Mouse (Mus musculus) spleen, postnatal 36 days (tissue): ENCODE results near the gene Pdyn.

ENCODE experiments used
- DNase-seq, 2 experiments: peaks; one replicate each; pipeline ENCODE4 v3.0.0; 2022; ENCODE audit warnings: low spot score in 2 of 2, mixed read lengths in 1 of 2

The Pdyn gene

GRCm38 (mm10) chr2:129699484-129700158 is at the start of gene Pdyn:
Gene Pdyn (minus strand): TSS chr2:129699844.
- no peak for DNase-seq

DNA sequence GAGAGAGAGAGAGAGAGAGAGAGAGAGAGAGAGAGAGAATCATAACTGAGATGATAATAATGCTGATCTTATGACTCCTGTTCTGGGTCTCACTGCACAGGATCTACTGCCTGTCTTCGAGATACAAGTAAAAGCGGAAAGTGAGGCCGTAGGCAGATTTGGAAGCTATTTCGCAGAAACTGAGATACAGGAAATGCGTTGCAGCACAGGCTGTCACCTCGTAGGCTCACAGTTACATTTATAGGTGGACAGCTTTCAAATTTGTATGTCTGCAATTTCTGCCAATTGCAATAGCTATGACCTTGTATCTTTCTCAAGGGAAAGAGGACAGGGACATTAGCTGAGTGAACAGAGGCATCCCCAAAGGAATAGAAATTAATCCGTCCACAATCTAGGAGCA is 42.4 kb upstream of the Pdyn start:
- DNase-seq: no peak

GRCm38 (mm10) chr2:129740515-129740914 is 40.9 kb upstream of the Pdyn start:
- no peak for DNase-seq

DNA sequence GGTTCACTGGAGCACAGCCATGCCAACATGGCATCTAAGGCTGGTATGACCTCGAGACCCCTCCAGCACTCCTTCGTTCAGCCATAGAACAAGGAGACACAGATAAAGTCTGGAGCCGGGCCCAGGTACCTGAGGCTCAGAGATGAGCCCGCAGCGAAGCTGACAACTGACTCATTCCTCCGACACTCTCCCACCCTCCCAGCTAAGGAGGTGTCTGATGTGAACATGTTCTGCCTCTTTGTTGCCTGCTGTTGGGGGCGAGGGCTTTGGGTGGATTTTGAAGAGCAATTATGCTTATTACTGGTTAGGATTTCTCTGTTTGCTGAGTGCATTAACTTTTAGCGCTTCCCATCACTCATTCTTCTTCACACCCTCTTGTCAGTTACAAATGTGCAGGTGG is 34.4 kb upstream of the Pdyn start:
- no peak for DNase-seq

DNA sequence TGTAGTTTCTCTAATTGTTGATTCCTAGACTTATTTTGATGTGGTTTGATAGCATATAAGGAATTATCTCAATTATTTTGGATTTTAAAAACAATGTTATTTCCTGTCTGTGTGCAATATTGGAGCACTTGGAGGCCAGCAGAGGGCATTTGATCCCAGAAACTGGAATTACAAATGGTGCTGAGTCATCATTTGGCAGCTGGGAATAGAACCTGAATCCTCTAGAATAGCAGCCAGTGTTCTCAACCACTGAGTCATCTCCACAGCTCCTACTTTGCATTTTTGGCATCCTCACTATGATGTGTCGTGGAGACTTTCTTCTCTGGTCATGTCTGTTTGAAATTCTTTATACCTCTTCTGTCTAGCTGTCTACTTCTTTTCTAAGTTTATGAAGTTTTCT is 30.0 kb upstream of the Pdyn start:
- no peak for DNase-seq

DNA sequence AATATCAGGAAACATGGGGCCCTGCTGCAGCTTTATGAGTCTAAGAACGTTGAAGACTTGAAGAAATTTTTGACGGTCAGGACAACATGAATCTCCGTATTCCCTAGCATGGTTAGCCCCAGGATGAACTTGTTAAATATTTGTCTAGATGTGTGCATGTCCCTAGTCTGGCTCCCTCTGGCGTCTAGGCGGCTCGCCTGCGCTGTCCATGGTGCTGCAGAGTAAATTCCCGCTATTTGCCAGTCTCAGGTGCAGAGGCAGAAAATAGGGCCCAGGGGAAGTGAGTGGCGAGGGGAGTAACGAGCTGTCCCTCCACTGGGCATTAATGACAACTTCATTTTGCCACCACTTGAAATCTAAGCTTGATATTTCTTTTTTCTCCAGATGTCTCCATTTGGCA is 16.0 kb upstream of the Pdyn start:
- DNase-seq: no peak

- DNase-seq: no peak
These were observed 13.4 kb upstream of the Pdyn start for GRCm38 (mm10) chr2:129713026-129713544.

DNA sequence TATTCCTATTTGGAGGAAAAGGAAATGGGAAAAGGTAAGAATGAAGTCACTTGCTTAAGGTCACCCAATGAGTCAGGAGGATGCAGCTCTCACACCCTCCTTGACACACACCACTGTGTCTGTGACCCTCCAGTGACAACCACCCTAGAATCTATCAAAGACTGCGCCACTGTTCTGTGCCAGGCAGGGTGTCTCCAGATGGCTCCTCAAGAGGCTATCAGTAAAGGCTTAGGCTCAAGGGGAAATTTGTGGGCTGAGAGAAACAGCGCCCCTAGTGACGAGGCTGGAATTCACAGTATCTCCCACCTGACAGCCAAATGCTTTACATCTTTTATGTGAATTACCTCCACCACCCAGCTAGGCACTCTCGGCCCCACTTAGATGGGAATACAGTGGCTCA is 3.6 kb downstream of the Pdyn start:
- DNase-seq: peak in 1 of 2 experiments; percentile 4

GRCm38 (mm10) chr2:129694303-129694702 is 5.3 kb downstream of the Pdyn start:
- DNase-seq: no peak

- DNase-seq: no peak
These were observed 7.0 kb downstream of the Pdyn start for GRCm38 (mm10) chr2:129692694-129693093.

DNA sequence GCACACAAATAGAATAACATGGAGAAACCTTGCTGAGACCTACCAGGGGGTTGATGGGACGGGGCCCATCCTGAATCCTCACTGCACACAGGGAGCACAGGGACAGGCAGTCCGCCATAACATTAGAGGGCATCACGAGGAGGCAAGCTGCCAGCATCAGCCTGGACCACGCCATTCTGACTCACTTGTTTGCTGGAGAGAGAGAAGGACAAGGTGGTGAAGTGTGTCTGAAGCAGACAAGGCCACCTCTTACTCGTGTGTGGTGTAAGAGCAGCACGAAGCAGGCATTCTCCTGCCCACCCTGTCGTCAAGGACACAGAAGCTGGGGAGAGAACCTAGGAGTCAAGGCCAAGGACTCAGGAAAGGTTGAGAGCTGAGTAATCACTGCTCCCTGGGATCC is 9.9 kb downstream of the Pdyn start:
- no peak for DNase-seq

DNA sequence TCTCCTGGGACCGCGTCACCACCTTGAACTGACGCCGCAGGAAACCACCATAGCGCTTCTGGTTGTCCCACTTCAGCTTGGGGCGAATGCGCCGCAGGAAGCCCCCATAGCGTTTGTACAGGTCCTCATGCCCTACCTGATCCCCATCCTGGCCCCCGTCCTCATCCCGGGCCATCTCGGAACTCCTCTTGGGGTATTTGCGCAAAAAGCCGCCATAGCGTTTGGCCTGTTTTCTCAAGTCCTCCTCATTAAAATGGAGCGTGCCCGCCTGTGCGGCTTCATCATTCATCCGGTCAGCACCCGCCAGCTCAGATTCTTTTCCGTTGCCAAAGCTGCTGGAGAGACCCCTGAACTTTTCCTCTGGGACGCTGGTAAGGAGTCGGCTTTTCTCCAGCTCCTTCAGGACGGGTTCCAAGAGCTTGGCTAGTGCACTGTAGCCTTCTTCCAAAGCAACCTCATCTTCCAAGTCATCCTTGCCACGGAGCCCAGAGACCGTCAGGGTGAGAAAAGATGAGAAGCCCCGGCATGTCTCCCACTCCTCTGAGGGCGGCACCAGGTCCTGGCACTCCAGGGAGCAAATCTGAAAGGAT is 11.5 kb downstream of the Pdyn start:
- no peak for DNase-seq

DNA sequence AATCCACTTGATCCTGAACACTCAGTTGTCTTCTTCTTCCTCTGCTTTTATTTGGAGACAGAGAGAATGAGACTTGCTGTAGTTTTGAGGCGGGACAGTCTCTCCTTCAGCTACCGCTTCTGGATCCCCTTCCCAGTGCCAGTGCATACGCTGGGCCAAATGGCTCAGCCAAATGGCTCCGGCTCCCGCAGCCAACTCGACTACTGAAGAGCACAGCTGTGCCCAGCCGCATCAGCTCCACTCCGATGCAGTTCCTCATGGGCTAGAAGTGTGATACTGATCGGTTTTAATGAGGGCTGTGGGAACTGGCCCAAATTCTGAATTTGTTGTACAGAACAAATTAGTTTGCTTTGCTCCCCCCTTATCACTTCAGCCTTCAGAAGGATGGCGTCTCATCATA is 12.7 kb downstream of the Pdyn start:
- no peak for DNase-seq

DNA sequence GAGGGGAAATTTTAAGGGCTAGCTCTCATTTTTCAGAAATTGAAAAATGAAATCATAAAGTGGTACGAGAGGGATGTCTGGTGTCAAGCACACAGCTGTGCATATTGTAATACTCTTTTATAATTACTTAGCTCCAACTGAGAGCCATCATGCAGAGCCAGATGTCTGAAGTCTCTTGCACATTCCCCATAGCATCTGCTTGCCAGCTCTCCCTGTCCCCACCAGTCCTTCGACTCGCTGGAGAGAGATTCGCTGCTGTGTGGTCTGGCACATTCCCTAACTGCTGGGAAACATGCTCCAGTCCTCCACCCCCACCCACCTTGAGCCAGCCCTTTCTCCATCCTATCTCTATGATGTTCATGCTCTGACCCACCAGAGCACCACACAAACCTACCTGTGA is 15.6 kb downstream of the Pdyn start:
- DNase-seq: no peak

DNA sequence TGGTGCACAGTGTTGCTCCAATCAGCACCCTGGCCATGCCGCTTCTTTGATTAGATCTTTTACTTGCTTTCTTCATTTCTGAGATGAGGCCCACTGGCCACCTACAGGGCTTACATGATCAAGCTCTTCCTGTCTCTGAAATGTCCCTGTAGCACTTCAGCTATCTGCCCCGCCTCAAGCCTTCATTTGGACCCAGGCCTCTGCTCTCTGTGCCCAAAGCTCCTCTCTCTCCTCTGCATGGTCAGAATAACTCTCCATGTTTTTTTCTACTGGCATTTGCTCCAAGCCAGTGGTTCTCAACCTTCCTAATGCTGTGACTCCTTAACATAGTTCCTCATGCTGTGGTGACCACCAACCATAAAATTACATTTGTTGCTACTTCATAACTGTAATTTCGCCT is 19.4 kb downstream of the Pdyn start:
- DNase-seq: no peak

DNA sequence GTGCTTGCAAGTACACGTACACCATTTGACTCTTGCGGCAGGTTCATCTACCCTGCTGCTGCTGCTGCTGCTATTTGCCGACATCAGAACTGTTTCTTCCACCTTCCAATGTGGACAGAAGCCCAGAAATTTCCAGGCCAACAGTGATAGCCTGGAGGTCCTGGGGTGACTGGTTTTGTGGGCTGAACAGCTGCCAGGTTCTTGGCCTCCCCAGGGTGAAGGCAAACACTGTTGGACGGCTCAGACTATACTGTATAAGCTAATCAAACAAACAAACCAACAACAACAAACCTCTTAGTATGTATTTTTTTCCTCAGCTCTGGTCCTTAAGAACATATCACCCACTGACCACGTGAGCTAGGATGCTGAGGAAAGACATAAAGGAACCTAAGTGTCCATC is 20.6 kb downstream of the Pdyn start:
- no peak for DNase-seq

DNA sequence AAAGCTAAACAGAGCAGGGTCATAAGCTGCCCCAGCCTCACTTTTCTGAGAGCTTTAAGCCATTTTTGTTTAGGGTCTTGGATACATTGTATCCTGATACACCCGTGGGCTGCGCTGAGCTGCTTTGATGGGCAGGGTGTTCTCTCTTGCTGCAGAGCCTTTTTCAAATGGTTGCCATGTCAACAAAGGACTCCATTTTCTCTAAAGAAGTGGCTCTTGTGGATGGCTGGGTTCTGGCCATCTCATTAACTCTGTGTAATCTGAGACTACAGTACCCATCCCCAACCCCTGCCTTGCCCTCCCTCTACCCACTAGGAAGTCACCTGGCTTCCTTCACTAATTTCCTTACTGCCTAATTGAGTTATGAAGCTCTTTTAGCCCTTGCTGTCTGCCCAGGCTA is 22.0 kb downstream of the Pdyn start:
- DNase-seq: no peak

- DNase-seq: peak; percentile 62 to 70
These were observed 24.6 kb downstream of the Pdyn start for GRCm38 (mm10) chr2:129674935-129675634.

DNA sequence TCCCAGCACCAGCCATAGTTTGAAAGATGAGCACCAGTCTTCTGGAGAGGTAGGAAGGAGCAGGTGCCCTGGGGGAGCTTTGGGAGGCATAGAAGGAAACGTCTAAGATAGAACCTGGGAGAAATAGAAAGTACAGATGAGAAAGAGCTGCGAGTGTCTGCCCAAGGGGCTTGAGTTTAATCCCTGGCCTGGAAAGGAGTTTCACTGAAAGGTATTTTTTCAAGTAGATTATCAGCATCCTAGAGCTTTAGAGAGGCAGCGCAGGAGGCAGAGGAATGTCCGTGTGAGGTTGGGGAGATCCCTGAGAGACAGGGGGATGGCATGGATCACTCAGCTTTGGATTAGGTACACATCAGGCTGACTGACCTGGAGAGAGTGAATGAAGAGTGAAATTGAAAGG is 27.7 kb downstream of the Pdyn start:
- no peak for DNase-seq

- DNase-seq: peak in 1 of 2 experiments; percentile 38
These were observed 37.2 kb downstream of the Pdyn start for GRCm38 (mm10) chr2:129662484-129662883.

GRCm38 (mm10) chr2:129660020-129660419 is 39.6 kb downstream of the Pdyn start:
- DNase-seq: no peak

- DNase-seq: no peak
These were observed 40.8 kb downstream of the Pdyn start for GRCm38 (mm10) chr2:129658796-129659195.

DNA sequence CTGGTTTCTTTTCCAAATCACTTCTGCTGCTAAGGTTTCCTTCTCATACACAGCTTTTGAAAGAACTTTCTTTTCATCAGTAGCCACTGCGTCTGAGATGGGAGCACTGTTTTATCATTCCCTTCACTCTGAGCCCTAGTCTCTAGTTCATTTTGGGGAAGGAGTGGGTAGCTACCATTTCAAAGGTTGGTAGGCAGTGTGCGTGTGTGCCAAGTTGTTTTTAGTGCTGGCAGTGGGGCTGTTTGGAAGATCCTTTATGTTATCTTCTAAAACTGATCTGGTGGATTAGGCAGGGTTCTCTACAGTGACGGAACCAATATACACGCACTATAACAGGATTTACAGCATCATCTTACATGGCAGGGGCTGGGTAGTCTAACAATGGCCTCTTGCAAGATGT is 44.6 kb downstream of the Pdyn start:
- no peak for DNase-seq
